Mouse (Mus musculus) intestine, embryonic 14.5 days (tissue): ENCODE results near the gene Lenep. TPM values are rescaled to one million over a fixed set of nuclear protein-coding genes. Genes with fewer than 3 reads are reported as not detected.

ENCODE experiments used
- ATAC-seq: fragments of 200-750 bp; cut with Nextera tagmentation; replicated peaks from 2 replicates; pipeline ENCODE4 v1.8.0; 2017; ENCODE audit warnings: low read depth, moderate number of reproducible peaks, moderate TSS enrichment, moderate library complexity; ENCODE audit not compliant: low FRiP score, low TSS enrichment
- DNase-seq: peaks from one replicate; pipeline ENCODE4 v3.0.0-alpha.2; 2018; ENCODE audit warnings: low spot score
- H3K27ac ChIP-seq: fragments of 300-500 bp; sonication (generic); 2 replicates; pipeline ENCODE4 v1.5.1; 2014; ENCODE audit warnings: low read depth, mild to moderate bottlenecking, control low read depth
- H3K27me3 ChIP-seq: fragments of 300-500 bp; sonication (generic); replicated peaks from 2 replicates; pipeline ENCODE4 v1.6.1; 2014; ENCODE audit warnings: low read length, control low read depth; ENCODE audit not compliant: control insufficient read depth, insufficient read depth
- H3K36me3 ChIP-seq: fragments of 300-500 bp; sonication (generic); 2 replicates; pipeline ENCODE4 v1.6.1; 2014; ENCODE audit warnings: low read length, control low read depth; ENCODE audit not compliant: control insufficient read depth, insufficient read depth
- H3K4me1 ChIP-seq: fragments of 300-500 bp; sonication (generic); replicated peaks from 2 replicates; pipeline ENCODE4 v1.6.1; 2014; ENCODE audit warnings: low read length, control low read depth, mixed read lengths; ENCODE audit not compliant: control insufficient read depth, insufficient read depth
- H3K4me2 ChIP-seq: fragments of 300-500 bp; sonication (generic); 2 replicates; pipeline ENCODE4 v1.6.1; 2014; ENCODE audit warnings: low read length
- H3K4me3 ChIP-seq: fragments of 300-500 bp; sonication (generic); 2 replicates; pipeline ENCODE4 v1.5.1; 2014; ENCODE audit warnings: low read depth, low read length, control low read depth, mixed read lengths
- H3K9ac ChIP-seq: fragments of 300-500 bp; sonication (generic); 2 replicates; pipeline ENCODE4 v1.6.1; 2014; ENCODE audit warnings: mild to moderate bottlenecking, low read length
- H3K9me3 ChIP-seq: fragments of 300-500 bp; sonication (generic); 2 replicates; pipeline ENCODE4 v1.6.1; 2016; ENCODE audit warnings: low read length, control low read depth; ENCODE audit not compliant: control insufficient read depth
- WGBS: fragments of 180-500 bp; shearing (Covaris S2); extraction: QIAGEN DNeasy Blood & Tissue Kit; methylation state at CpG from one replicate; pipeline ENCODE4 v1.1.7; 2014; 5-methylcytosine and 5-hydroxymethylcytosine counted together
- polyA plus RNA-seq: library from polyadenylated mRNA; unstranded; fragments of >200 nt; fragmentation: Nextera tagmentation; extraction: Ambion mirVana; gene quantifications from 2 replicates; pipeline ENCODE4 v1.2.1, GENCODE M21; 2014

Lenep gene
- polyA plus RNA-seq, 1 experiment from 2014 or later: not detected

DNA sequence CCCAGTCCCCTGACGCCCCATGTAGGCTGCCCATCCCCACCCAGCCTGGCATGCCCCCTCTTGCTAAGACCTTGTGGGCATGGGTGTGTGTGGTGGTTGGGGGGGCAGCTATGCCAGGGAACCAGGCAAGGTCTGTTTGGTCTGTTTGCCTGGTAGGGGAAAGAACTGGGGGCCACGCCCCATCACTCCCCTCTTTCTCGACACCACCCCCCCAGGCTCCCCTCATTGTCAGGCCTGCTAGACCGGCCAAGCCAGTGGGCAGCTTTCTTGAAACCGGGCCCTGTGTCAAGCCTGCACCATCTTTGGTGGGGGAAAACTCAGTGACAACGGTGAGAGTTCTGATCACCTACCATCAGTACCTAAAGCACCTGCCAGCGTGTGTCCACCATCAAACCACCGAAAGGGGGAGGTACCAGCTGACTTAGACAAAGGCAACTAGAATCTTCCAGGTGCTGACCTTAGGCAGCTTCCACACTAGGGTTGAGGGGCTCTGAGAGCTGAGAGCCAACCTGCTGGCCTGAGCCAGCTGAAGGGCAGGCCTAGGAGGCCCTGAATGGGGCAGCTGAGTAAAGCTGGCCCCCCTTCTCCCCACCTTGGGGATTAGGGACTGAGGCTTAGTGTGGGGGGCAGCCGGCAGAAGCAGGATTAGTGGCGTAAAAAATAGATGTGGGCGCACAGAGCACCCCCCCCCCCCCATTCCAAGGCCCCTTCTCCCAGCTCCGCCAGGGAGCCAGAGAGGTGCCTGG lies 18.1 kb downstream of the Lenep start:
- ATAC-seq (no peak), DNase-seq (no peak)
- peaks cover 7% of the 10 kb centered on the region for H3K36me3 ChIP-seq
- H3K9ac ChIP-seq: no peak overlapping the region
- WGBS: 72% methylated on average over 12 of the region's 12 CpGs
- no peak overlapping the region for H3K4me3 ChIP-seq
- no peak overlapping the region for H3K27ac ChIP-seq
- peaks cover 23% of the 10 kb centered on the region for H3K4me1 ChIP-seq
- no peaks in the 10 kb centered on the region for H3K9me3 ChIP-seq
- no peak overlapping the region; the same call in 1 of the 2 replicates for H3K4me2 ChIP-seq
- H3K27me3 ChIP-seq: no peaks in the 10 kb centered on the region

DNA sequence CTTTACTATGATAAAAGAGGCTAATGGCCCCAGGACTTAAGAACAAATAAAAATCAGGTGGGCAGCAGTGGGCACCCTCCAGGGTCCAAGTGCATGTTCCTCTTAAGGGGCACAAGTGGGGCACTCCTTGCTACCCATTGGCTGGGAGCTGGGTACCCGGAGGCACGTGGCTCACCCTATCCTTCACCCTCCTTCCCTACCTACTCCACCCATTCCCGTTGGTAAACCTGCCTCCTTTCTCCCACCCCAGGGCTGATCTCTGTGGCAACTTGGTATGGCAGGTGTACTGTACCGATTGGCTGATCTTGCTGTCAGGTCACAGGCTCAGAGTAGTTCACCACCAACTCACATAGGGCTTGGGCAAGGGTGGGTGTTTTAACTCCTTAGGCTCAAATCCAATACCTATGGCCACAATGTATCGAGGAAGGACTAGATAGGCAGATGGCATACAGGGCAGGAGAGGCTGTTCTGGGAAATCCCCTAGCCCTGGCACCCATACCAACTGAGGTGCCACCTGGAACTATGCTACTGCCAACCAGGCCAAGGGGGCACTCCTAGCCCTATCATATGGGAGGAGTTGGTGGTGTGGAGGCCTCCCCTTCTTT lies 18.8 kb downstream of the Lenep start:
- 87% methylated on average over 5 of the region's 5 CpGs for WGBS
- no peak overlapping the region for H3K9ac ChIP-seq
- no peaks in the 10 kb centered on the region for H3K9me3 ChIP-seq
- H3K27ac ChIP-seq: no peak overlapping the region
- ATAC-seq (no peak), DNase-seq (no peak)
- peaks cover 7% of the 10 kb centered on the region for H3K36me3 ChIP-seq
- H3K4me3 ChIP-seq: no peak overlapping the region
- peaks cover 27% of the 10 kb centered on the region; the same call in 1 of the 2 replicates for H3K4me1 ChIP-seq
- H3K27me3 ChIP-seq: no peaks in the 10 kb centered on the region
- no peak overlapping the region for H3K4me2 ChIP-seq

DNA sequence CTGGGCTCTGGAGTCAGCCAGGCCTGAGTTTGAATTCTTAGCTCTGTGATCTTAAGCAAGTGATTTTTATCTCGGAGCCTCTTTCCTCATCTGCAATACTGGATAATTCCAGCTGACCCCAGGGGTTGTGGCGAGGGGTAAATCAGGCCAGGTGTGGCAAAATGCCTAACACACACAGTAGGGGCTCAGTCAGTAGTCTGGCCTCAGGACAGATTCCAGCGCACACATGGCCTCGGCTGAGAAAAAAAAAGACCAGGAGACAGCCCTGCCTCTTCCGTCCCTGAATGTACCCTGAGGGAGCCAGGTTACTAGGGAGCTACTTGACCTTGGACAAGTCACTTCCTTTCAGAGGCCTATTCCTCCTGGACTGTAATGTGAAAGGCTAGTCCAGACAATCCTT lies 19.6 kb downstream of the Lenep start:
- Histone ChIP-seq H3K36me3 (peaks cover 7% of the 10 kb centered on the region), H3K4me2 (no peak overlapping the region), H3K4me1 (peaks cover 32% of the 10 kb centered on the region), H3K9ac (no peak overlapping the region), H3K27ac (no peak overlapping the region), H3K9me3 (no peaks in the 10 kb centered on the region), H3K4me3 (no peak overlapping the region), H3K27me3 (no peaks in the 10 kb centered on the region)
- WGBS: 77% methylated on average over 5 of the region's 5 CpGs
- ATAC-seq (no peak), DNase-seq (no peak)

DNA sequence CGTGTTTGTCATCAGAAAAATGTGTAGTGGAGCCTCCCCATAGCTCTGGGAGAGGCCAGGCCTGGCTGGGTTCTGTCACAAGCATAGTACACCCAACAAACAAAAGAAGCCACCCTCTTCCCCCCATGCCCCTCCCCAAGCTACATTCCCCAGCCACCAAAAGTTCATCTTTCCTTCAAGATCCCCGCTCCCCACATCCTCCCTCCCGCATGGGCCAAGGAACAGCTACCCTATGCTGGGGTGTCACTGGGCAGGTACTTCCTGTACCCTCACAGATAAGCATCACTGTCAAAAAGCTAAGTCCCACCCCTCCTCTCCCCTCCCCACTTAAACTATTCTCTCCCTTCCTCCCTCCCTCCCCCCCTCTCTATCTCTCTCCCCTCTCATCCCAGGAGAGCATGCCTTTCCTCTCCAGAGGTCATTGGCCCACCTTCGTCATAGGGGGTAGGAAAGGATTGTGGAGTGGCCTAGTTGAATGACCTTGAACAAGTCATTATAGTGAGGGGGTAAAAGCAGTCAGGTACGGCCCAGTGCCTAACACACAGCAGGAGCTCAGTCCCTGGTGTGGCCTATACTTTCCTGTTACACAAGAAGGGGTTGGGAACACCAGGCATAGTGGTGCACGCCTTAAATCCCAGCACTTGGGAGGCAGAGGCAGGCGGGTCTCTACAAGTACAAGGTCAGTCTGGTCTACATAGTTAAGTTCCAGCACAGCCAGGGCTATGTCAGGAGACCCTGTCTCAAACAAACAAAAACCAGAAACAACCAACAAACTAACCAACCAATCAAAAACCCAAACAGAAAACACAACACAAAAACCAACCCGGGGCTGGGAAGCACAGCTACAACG lies 20.3 kb downstream of the Lenep start:
- Histone ChIP-seq H3K27ac (no peak overlapping the region), H3K4me3 (no peak overlapping the region), H3K9ac (no peak overlapping the region), H3K36me3 (peaks cover 7% of the 10 kb centered on the region), H3K4me1 (peaks cover 32% of the 10 kb centered on the region), H3K27me3 (no peaks in the 10 kb centered on the region), H3K4me2 (no peak overlapping the region), H3K9me3 (no peaks in the 10 kb centered on the region)
- WGBS: 84% methylated on average over 9 of the region's 9 CpGs
- DNase-seq (no peak), ATAC-seq (no peak)

DNA sequence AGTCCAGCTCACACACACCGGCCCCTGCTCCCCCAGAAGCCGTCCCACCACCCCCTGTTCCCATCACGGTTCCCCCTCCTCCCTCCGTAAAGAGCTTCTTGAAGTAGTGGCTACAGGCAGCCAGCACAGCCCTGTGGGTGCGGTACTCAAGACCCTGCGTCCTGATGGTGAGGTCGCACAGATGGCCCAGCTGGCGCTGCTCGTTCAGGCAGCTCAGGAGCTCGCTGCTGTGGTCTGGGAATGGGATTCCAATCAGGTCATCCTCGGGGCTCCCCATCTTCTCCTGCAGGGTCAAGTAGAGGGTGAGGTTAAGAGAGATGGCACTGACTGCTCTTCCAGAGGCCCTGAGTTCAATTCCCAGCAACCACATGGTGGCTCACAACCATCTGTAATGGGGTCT lies 21.4 kb downstream of the Lenep start:
- H3K4me3 ChIP-seq: no peak overlapping the region
- no peak overlapping the region for H3K9ac ChIP-seq
- ATAC-seq (no peak), DNase-seq (no peak)
- H3K27ac ChIP-seq: no peak overlapping the region
- no peak overlapping the region for H3K4me2 ChIP-seq
- peaks cover 7% of the 10 kb centered on the region for H3K36me3 ChIP-seq
- no peaks in the 10 kb centered on the region for H3K9me3 ChIP-seq
- H3K27me3 ChIP-seq: no peaks in the 10 kb centered on the region
- H3K4me1 ChIP-seq: peaks cover 23% of the 10 kb centered on the region
- 76% methylated on average over 11 of the region's 11 CpGs for WGBS

DNA sequence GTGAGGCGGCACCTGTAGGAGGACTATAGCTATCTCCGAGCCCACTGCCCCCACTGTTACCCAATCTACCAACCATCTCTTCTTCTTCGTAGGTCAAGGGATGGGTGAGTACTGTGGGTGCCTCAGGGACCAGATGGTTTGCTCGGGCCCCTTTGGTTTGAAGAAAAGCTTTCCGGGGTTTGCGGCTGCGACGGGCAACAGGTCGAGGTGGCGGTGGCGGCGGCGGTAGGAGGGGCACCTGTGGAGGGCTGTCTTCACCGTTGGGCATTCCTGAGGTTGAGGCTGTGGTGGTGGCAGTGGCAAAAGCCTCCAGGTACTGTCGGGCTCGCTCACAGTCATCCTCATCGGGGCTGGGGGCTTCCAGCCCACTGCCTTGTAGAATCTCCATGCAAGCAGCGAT lies 21.9 kb downstream of the Lenep start:
- WGBS: 93% methylated on average over 18 of the region's 18 CpGs
- ATAC-seq: no peak
- Histone ChIP-seq H3K27ac (no peak overlapping the region), H3K36me3 (peaks cover 7% of the 10 kb centered on the region), H3K27me3 (no peaks in the 10 kb centered on the region), H3K4me3 (no peak overlapping the region), H3K9me3 (no peaks in the 10 kb centered on the region), H3K9ac (no peak overlapping the region), H3K4me1 (peaks cover 22% of the 10 kb centered on the region), H3K4me2 (no peak overlapping the region)
- no peak for DNase-seq

DNA sequence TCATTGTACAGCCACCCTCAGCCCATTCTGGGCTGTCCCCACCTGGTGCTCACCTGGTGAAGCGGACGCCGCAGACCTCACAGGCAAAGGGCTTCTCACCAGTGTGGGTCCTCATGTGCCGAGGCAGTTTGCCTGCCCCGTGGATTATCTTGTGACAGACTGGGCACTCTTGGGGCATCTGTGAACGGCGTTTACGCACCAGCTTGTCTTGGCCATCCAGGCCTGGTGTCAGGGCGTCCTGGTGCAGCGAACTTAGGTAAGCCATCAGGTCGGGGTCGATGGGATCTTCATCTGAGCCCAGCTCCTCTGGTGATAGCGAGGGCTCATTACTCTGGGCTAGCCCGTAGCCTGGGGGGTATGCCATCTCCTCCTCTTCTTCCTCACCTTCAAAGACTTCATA lies 22.3 kb downstream of the Lenep start:
- no peak for DNase-seq
- Histone ChIP-seq H3K27me3 (no peaks in the 10 kb centered on the region), H3K36me3 (peaks cover 7% of the 10 kb centered on the region), H3K4me2 (no peak overlapping the region), H3K4me1 (peaks cover 18% of the 10 kb centered on the region), H3K9me3 (no peaks in the 10 kb centered on the region), H3K9ac (no peak overlapping the region), H3K27ac (no peak overlapping the region), H3K4me3 (no peak overlapping the region)
- WGBS: 94% methylated on average over 14 of the region's 14 CpGs
- ATAC-seq: no peak

DNA sequence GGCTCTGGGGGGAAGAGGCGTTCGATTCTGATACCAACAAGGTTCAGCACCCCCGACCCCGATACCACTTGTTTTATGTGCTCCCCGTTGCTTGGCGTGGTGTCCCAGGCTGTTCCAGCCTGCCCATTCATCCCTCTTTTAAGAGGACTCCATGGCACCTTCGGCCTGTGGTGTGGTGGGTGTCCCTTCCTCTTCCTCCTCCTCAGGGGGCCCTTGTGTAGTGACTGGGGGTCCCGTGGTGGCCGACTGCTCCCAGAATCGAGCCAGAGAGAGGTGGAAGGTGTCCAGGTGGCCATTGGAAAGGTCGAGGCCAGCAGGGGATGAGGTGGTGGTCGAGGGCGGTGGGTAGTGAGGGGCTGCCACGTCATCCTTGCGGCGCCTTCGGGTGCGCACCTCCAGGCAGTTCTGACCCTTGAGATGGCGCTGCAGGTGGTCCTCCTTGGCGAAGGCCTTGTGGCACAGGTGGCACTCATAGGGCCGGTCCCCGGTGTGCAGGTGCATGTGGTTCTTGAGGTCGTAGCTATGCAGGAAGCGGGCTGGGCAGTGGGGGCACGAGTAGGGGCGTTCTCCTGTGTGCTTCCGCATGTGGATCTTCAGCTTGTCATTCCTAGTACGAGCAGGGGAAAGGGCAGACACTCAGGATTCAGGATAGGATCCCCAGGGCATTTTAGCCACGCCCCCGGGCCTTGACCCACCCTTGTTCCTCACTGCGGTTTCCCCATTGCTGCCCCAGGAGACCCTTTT lies 23.0 kb downstream of the Lenep start:
- Histone ChIP-seq H3K4me1 (peaks cover 11% of the 10 kb centered on the region), H3K27me3 (no peaks in the 10 kb centered on the region), H3K4me2 (no peak overlapping the region; the same call in 1 of the 2 replicates), H3K9me3 (no peaks in the 10 kb centered on the region), H3K27ac (no peak overlapping the region), H3K4me3 (no peak overlapping the region), H3K9ac (no peak overlapping the region), H3K36me3 (peaks cover 7% of the 10 kb centered on the region)
- no peak for DNase-seq
- no peak for ATAC-seq
- WGBS: 91% methylated on average over 31 of the region's 31 CpGs
